Mouse (Mus musculus): Measurements from ENCODE around the gene Ston2.
"Not testable (repeated sequence)": the region's sequence is repeated elsewhere in the genome, so short reads cannot be mapped to it uniquely, and the experiment has no call there.

The Ston2 gene

DNA sequence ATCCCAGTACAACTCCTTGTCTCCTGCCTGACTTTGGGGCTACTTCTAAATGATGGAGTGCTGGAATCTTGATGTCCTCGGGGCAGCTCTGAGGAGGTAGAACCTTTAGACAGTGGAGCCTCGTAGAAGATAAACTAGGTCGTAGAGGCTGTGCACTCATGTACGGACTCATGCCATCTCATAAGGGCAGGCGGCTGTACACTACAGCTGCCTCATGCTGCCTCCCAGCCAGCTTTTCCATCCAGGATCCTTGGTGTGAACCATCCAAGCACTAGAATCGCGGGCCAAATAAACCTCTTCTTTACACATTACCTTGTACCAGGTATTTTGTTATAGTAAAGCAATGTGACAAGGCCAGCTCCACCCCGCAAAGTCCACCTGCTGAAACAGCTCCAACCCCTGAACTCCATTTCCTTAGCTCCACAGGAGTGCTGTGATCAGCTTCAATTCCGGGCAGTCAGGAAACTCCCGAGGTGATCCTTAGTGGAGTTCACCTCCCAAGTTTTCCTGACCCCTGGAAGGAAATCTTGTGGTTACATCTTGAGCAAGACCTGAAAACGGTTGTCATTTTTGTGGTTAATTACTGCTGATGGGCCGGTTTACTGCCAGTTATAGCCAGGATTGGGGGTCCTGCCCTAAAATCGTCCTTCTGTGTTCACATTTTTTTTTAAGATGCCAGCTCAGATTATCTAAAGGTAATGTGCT, 36.1 kb downstream of the Ston2 start:
- no peak for DNase-seq (ENCODE audit: low read depth, low spot score)

DNA sequence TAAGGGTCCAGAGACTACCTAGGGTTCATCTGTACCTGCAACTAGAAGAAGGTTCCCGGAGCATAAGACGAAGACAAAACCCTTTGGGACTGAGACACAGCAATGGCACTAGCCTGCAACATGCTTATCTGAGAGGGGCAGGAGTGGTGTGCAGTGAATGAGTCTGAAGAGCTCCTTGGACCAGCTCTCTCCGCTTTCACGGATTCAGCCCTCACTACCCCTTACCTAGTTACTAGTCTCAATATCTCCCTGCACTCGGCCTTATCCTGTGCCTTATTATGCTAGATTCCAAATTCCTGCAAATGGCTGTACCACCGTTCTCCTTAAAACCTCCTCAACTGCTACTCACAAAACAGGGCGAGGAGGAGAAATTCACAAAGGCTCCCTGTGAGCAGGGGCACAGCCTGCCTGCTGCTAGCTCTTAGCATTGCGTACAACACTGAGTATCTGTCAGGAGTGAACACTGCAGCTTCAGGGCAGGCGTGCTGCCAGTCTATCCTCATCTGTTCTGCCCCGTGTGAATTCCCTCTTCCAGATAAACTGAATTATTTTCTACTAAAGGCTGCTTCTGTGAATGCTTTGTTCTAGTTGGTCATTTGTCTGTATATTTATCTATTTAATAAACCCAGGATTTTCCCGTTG, 38.5 kb downstream of the Ston2 start:
- no peak for DNase-seq (ENCODE audit: low read depth, low spot score)

DNA sequence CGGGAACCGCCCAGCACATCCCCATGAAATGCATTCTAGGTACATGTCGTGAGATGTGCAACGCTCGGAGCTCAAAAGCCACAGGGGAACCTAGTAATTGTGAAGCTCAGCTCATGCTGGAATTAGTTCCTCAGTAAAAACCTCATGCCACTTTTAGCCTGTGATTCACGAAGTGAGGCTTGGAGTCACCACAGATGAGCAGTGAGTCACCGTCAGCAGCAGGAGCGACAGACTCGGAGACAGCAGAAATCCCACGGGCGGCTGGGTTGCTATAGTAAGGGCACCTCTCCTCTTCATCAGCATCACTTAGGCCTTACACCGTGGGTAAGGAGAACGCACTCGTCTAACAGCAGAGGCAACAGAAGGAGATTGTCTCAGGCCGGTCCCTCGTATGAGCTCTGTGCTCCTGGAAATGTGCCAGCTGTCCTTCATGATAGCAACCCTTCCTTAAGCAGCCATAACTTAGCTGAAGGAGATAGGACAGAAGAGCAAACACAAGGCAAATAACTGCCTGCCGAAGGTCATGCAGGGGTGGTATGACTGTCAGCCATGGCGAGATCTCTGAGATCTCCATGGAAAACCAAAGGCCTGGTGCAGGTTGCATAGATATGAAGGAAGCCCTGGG, 39.8 kb downstream of the Ston2 start:
- DNase-seq (ENCODE audit: low read depth, low spot score) = no peak

DNA sequence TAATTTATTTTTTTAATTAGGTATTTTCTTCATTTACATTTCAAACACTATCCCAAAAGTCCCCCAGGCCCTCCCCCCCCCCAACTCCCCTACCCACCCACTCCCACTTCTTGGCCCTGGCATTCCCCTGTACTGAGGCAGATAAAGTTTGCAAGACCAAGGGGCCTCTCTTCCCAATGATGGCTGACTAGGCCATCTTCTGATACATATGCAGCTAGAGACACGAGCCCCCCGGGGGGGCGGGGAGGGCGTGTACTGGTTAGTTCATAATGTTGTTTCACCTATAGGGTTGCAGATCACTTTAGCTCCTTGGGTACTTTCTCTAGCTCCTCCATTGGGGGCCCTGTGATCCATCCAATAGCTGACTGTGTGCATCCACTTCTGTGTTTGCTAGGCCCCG, 41.3 kb downstream of the Ston2 start:
- DNase-seq (ENCODE audit: low read depth, low spot score) = not testable (repeated sequence)

DNA sequence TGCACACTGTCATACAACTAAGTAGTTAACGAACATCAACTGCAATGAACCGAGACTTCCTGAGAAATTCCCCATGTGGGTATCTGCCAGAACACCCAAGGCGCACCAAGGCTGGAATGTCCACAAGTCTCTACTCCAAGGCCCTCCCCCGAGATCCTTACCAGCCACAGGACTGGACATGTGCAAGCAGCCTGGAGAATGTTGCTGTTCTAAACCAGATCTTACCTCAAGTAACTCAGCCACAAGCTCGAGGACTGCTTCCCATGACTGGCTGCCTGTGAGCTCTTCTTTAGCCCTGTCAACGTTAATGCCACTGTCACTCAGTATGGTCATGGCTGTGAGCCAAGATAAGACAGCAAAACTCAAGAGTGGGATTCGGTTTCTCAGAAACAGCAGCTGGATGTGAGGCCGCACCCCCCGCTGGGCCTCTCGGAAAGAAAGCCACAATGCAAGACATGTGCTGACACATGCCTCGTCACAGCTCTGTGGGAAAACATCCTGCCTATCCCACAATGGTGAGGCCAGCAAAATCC, 42.4 kb downstream of the Ston2 start:
- DNase-seq (ENCODE audit: low read depth, low spot score) = no peak

DNA sequence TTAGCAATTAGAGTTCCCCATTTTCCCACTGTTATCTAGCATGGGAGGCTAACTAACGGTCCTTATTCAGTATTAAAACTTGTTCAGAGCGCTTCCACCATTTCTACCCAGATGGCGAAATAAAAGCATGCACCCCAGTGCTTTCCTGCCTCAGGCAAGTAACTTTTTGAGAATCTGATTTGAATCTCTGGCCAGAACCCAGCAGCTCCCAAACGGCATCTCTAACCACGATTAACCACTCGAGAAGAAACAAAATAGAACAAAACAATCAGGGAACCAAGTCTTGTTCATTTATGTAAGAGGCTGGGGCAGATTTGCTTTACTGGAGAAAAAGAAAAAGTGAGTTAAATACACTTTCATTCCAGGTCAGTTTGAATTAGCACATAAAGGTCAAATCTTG, 44.1 kb downstream of the Ston2 start:
- no peak for DNase-seq (ENCODE audit: low read depth, low spot score)

DNA sequence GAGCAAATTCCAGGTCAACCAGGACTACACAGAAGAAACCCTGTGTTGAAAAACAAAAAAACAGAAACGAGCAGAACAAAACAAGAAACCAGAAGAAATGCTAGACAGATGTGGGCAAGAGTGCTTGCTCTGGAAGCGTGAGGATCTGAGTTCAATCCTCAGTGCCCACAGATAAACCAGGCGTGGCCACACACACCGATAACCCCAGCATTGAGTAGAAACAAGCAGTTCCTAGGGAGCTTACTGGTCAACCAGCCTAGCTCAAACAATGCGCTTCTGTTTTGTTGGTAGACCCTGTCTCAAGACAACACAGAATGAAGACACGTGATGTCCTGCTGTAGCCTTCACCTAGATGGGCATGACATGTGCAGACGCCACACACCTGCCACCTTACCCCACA, 45.3 kb downstream of the Ston2 start:
- no peak for DNase-seq (ENCODE audit: low read depth, low spot score)

DNA sequence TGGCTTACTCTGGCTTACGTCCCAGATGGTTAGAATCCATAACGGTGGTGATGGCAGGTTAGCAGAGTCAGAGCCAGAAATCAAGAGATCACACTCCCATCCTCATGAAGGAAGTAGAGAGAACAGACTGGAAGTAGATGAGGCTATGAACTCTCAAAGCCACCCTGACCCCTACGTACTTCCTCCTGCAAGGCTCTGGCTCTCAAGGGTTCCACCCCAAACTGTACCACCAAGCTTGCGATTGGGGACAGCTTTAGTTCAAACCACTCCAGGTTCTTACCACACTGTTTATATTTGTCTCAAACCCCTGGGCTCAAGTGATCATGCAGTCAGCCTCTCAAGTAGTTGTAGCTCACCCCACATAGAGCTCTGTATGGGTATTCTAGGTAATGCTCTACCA, 49.8 kb downstream of the Ston2 start:
- no peak for DNase-seq (ENCODE audit: low read depth, low spot score)

DNA sequence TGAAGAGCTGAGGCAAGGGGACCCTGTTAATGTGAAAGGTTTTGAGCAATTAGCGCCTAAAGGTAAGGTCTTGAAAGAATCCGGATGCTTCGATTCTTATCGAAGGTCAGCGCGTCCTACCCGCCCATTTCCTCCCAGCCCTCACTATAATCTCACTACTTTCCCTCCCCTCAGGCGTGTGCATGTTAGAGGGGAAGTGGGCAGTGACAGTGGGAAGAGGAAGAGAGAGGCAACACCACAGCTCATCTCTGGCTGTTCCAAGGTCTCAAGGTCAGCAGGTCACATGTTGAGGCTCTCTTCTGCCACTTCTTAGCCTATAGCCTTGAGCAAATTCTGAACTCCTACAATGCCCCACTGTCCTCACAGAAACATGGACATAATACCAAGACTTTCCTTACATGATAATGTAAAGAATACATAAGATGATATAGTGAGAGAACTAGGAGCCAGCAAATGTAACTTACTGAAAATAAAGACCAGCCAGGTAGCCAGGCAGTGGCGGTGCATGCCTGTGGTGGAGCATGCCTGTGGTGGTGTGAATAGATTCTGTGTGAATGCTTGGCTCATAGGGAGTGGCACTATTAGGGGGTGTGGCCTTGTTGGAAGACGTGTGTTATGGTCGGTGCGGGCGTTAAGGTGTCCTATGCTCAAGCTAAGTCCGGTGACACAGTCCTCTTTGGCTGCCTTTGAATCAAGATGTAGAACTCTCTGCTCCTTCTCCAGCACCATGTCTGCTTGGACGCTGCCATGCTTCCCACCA, 51.8 kb downstream of the Ston2 start:
- DNase-seq (ENCODE audit: low read depth, low spot score) = peak; percentile 54

DNA sequence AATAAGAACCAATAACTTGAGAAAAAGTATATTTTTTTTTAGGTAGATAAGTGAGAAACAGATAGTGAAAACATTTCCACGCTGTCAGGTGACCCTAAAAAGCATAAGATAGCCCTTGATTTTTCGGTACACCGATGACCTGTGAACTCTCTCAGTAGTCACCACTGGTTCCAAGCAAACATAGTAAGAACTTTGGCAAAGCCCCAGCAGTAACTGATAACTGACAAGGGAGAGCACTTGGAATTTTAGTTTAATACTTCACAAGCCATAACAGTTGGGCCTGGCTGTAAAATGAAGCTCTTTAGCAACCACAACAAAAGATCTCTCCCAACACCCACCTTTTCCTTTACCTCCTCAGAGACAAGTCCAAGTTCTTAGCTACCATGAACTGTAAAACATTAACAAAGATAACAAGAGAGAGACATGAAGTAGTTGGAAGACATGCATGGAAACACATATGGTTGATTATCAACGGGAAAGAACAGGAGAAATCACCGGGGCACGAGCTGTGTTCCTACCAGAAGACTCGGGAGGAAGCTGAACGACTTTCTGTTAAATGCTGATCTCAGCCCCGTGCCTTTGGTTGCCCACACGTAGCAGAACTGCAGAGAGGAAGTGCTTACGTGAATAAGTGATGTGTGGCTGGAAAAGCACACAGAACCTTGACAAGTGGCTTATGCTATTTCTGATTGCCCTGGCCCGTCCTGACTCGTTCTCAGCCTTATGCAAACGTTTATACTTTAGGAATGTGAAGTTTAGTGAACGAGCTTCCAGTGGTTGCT, 53.8 kb downstream of the Ston2 start:
- no peak for DNase-seq (ENCODE audit: low read depth, low spot score)

DNA sequence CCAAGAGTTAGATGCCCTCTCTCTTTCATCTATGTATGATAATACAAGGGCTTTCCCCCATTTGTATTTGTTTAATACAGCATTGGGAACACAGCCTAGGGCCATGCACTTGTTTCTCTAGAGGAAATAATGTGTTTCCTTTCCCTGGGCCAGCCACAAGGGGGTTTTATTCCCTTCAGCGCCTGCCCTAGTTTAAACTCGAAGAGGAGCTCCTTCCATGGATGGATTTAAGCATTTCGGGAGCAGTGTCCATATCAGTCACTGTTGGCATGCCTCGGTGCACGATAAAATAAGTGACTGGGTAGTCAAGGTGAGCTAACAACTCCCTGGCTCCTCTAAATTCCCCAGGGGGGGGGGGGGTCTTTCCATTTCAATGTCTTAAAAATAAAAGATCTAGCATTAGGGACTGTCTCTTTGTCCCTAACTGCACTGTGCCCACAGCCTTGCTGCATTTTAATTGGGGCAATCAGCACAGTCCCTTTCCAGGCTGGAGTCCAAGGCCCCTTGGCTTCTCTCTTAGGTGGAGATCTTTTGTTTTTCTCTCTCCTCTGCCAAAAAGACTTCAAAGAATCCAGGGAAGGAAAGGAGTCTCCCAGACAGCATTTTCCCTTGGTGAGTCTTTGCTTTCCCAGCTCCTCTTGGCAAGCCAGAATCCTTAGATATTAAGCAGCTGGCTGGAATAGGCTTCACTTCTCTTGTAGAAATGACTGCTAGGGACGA, 55.3 kb downstream of the Ston2 start:
- DNase-seq (ENCODE audit: low read depth, low spot score) = no peak

DNA sequence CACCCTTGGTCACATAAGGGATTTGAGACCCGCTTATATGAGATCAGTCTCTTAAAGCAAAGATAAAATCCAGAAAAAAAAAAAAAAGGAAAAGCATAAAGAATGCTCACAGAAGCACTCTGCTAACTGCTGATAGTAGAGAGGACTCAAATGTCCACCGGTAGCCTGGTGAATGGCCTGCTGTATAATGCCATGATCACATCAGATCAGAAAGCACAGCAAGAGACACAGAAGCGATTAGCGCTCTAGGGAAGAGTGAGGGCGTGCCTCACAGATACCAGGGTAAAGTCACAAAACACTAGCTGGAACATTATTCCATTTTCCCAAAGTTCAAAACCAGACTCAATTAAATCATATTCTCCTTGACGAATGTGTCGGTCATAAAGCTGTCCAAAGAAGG, 62.0 kb downstream of the Ston2 start:
- no peak for DNase-seq (ENCODE audit: low read depth, low spot score)

DNA sequence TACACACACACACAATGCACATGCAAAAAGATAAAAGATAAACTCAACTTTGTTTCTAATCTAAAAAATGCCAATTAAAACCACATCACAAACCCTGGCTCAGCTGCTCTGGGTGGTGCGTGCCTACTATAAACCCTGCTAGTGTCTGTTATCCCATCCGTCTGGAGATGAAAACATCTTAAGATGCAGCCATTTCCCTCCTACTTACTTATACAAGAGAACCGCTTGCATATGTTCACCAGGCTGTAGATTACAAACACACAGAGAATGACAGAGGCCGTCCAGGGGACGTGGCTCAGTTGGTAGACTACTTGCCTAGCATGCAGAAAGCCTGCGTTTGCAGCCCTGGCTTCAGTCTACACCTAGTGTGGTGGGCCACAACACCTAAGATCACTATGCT, 64.3 kb downstream of the Ston2 start:
- DNase-seq (ENCODE audit: low read depth, low spot score) = no peak

DNA sequence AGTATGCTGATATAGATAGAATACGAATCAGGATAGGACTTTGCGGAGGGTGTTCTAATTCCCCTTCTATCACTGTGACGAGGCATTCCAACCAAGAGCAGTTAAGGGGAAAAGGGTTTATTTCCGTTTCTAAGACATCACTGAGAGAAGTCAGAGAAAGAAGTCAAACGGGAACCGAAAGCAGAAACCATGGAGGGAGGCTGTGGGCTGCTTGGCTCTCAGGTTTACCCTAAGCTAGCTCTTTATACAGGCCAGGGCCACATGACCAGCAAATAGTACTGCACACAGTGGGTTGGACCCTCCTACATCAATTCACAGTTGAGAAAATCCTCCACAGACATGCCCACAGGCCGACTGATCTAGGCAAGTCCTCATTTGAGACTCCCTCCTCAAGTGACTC, 69.1 kb downstream of the Ston2 start:
- DNase-seq (ENCODE audit: low read depth, low spot score) = no peak

DNA sequence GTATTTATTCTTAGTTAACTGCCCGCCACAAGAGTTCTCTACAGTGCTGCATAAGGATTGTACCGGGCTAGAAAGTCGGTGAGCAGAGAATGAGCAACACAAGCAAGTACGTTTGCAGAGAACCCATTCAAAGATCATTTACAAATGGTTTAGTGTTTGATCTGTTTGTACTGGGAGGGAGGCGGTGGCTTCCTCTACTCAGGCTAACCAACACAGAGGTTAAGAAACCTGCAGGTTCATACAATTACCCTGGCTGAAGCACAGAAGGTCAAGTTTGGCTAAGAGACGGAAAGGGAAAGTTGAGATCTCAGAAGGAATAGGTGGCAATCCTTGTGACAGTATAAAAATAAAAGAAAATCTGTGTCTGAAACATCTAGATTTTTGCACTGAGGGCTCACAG, 72.5 kb downstream of the Ston2 start:
- DNase-seq (ENCODE audit: low read depth, low spot score) = no peak

DNA sequence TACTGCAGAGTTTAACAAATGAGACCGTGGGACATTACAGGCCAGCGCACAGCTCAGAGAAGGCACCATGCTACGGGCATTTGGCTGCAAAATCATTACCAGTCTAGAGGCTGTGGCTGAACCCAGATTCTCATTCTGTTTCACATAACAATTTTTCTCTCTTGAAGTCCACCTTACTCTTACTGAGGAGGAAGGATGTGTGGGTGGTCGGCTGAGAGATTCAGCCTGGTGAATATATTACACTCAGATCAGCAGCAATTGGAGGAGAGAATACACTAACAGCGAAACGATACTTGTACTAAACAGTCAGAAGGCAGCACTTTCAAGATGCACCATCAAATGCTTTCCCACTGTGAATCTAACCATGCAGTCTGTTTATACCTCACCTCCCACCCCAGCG, 74.8 kb downstream of the Ston2 start:
- no peak for DNase-seq (ENCODE audit: low read depth, low spot score)

DNA sequence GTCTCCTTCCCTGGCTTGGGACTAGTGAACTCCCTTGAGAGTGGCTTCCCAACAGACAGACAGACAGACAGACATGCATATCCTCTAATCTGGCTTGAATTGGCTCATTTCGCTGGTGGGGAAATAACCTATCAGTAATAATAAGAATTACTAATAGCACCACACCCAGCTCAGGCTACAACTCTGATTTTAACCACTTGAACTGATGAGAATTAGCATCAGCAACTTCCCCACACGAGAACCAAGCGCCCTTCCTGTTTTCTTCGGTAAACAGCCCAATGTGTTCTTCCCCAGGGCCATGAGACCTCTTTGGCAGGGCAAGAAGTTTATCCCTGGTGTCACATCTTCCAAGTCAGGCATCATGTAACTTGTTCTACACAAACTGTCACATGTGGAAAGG, 76.5 kb downstream of the Ston2 start:
- DNase-seq (ENCODE audit: low read depth, low spot score) = no peak

DNA sequence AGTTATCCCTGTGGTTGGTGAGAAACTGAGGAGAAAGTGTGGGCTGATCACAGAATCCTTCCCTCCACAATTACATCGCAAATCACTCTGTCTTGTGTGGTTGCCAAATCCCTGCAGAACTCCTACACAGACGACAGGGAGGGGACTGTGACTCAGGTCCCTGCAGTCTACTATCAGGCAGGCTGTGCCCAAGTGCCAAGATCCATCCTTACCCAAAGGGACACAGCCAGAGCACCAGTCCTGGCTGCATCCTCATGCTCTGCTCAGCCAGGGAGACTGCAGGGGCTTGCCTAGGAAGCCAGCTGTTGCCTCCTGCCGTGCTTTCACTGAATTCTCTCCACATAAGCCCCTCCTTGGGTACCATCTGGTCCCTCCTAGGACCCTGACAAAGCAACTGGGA, 77.3 kb downstream of the Ston2 start:
- no peak for DNase-seq (ENCODE audit: low read depth, low spot score)

DNA sequence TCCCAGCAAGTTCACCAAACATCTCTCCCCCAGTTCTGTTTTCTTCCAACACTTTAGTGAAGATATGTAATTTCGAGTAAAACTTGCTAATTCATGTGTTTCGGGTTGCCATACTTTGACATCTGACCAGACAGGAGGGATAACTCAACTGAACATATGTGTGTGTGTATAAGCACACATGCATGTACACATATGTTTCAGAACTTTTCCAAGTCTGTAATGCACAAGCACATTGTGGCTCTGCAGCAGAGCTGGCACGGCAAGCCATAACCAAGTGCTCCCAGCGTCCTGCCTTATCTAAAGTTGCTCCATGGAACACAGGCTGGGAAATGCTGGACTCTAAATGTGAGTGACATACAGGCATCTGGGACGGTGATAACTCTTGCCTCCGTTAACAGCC, 78.6 kb downstream of the Ston2 start:
- DNase-seq (ENCODE audit: low read depth, low spot score) = no peak

DNA sequence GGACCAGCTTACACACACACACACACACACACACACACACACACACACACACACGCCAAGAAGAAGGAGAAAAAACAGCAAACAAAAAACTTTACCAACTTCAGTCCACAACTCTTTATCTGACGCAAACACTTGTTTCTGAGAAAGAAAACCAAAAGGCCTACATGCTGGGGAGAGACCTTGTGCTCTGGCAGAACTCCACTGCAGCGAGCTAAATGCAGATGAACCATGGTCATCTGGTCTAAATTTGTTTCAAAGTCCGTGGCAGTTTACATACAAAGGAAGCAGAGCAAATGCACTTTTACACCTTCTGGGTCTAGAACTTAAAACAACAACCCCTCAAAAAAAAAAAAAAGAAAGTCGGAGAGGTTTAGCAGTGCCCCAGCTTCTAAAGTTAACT, 79.0 kb downstream of the Ston2 start:
- DNase-seq (ENCODE audit: low read depth, low spot score) = no peak

DNA sequence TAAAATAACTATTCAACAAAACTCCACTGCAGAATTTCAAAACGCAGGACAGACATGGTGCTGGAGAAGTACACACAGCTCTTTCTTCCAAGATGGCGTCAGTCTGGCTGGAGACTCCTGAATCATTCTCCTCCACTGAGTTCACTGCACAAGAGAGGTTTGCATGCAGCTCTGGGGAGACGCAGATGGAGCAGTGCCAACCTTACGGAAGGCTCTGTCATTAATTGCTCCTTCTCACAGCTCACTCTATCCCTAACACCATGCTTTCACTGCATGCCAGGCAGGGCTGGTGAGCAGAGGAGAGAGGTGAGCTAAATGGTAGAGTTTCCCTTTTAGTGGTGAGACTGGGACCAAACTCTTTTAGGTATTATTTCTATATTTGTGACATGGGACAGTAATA, 80.4 kb downstream of the Ston2 start:
- no peak for DNase-seq (ENCODE audit: low read depth, low spot score)

Measured in ZHBTc4 (cell line).